1 mouse cellular context compared by ENCODE assay signal in the genomic region with DNA sequence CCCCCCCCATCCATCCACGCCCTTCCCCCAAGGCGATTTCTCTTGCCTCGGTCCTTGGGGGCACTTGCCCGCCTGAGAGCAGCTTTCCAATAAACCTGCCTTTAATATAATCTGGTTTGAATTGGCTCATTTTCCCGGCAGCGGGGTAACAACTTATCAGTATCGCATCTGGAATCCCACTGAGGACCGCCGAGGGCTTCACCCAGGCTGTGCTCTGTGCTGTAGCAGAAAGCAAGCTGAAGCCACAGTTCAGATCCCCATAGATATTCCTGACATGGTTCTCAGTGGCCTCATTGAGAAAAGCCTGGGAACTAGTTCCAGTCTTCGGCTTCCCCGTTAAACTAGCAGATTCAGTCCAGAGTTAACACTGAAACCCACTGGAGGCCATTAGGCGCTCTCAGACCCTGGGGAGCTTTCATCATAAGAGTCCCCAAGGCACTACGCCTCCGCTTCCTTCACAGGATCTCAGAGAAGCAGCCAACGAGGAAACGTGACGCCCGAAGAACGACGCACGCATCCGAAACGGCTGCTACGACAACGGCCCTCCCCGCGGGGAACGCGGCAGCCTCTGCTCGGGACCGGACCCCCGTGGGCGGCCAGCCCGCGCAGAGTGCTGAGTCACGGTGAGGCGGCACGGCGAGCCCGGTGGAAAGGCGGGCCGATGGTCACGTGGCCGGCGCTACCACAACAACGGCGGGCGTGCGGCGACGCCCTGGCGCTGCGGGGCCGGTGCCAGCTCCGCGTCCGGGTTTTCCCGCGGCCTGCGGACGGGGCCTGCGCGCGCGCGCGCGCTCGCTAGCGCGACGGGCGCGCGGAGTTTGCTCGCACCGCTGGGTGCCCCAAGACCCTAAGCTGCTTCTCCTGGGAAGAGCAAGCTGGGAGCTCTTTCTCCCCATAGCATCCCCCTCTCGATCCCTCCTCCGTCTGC.
TF ChIP-seq lines count a peak whose summit lies in the region.

No protein-coding gene starts in this region.

TF ChIP-seq in CH12.LX, 34 proteins besides CTCF, POLR2A, EP300 and RAD21 (continued from another document):
- TF ChIP-seq MEF2A (IDR thresholded peaks at IDR 0.05; ENCODE audit: borderline replicate concordance, low read depth, low read length), result peak; percentile 67; the same call in 1 of the 2 replicates
- TF ChIP-seq ELF1 (IDR thresholded peaks at IDR 0.05; ENCODE audit: low read depth, low read length), result peak; percentile 53
- TF ChIP-seq NRF1 (IDR thresholded peaks at IDR 0.05; ENCODE audit: low read depth, low read length), result peak; percentile 76
- TF ChIP-seq MXI1 (IDR thresholded peaks at IDR 0.05; ENCODE audit: low read depth, low read length), result peak; percentile 88
- TF ChIP-seq JUND (conservative IDR thresholded peaks at IDR 0.05; ENCODE audit: low read depth, low read length), result no peak
- 0 out of 2 replicates have a peak, but pooled peaks have one; percentile 53 for TF ChIP-seq TBP (conservative IDR thresholded peaks at IDR 0.05; ENCODE audit: low read depth, low read length)
- 0 out of 2 replicates have a peak, but pooled peaks have one; percentile 40 for TF ChIP-seq MYC (IDR thresholded peaks at IDR 0.05; ENCODE audit: low read depth, low read length)
- peak; percentile 74 for TF ChIP-seq USF2 (conservative IDR thresholded peaks at IDR 0.05; ENCODE audit: low read depth, low read length)
- 0 out of 2 replicates have a peak, but pooled peaks have one; percentile 56 for TF ChIP-seq RCOR1 (conservative IDR thresholded peaks at IDR 0.05; ENCODE audit: low read depth, low read length)
- peak; percentile 67 for TF ChIP-seq ETS1 (conservative IDR thresholded peaks at IDR 0.05; ENCODE audit: low read depth, low read length)
- TF ChIP-seq BHLHE40 (IDR thresholded peaks at IDR 0.05; ENCODE audit: low read depth, low read length), result peak; percentile 95
- peak; percentile 65 for TF ChIP-seq NELFE (IDR thresholded peaks at IDR 0.05; ENCODE audit: low read depth, low read length)
- no peak for TF ChIP-seq ZKSCAN1 (IDR thresholded peaks at IDR 0.05; ENCODE audit: borderline replicate concordance, low read depth, low read length)
- no peak; the same call in 1 of the 2 replicates for TF ChIP-seq CHD1 (IDR thresholded peaks at IDR 0.05; ENCODE audit: low read depth, low read length)
- peak; percentile 47; the same call in 1 of the 2 replicates for TF ChIP-seq HCFC1 (IDR thresholded peaks at IDR 0.05; ENCODE audit: low read depth, low read length)
- TF ChIP-seq PAX5 (IDR thresholded peaks at IDR 0.05; ENCODE audit: low read length), result no peak
- TF ChIP-seq IRF4 (IDR thresholded peaks at IDR 0.05; ENCODE audit: low read depth, low read length), result peak; percentile 13; the same call in 1 of the 2 replicates
- TF ChIP-seq MAFK (IDR thresholded peaks at IDR 0.05; ENCODE audit: insufficient replicate concordance, low read length), result peak; percentile 91
- peak; percentile 59; the same call in 1 of the 2 replicates for TF ChIP-seq GABPA (IDR thresholded peaks at IDR 0.05; ENCODE audit: insufficient replicate concordance, low read depth, low read length)
- TF ChIP-seq E2F4 (IDR thresholded peaks at IDR 0.05; ENCODE audit: insufficient replicate concordance, low read depth, low read length), result no peak
- TF ChIP-seq UBTF (IDR thresholded peaks at IDR 0.05; ENCODE audit: low read depth, low read length), result peak; percentile 75; the same call in 1 of the 2 replicates
TF ChIP-seq in CH12.LX: peak in this region for 23.
